Mouse (Mus musculus) spleen, adult 2 months (tissue): ENCODE results near the gene Ammecr1.

Experiments
- CTCF ChIP-seq: fragments of 200-500 bp; IDR thresholded peaks from 2 replicates; pipeline ENCODE4 v1.5.1; 2011; ENCODE audit warnings: mild to moderate bottlenecking, inconsistent platforms; ENCODE audit not compliant: insufficient read depth, insufficient read length, insufficient replicate concordance; ENCODE audit errors: extremely low read depth
- POLR2A ChIP-seq: fragments of 200-500 bp; IDR thresholded peaks from 2 replicates; pipeline ENCODE4 v1.6.1; 2011; ENCODE audit warnings: low read depth, low read length, inconsistent platforms

- TF ChIP-seq POLR2A (no peak), CTCF (no peak)
Observed at GRCm38 (mm10) chrX:143004131-143004846, 37.8 kb upstream of the Ammecr1 start.
